Mouse (Mus musculus) lung, embryonic 16.5 days (tissue): ENCODE results near the gene Tmprss13. TPM values are rescaled to one million over a fixed set of nuclear protein-coding genes. Genes with fewer than 3 reads are reported as not detected.

Source experiments
- ATAC-seq: fragments of 200-750 bp; cut with Nextera tagmentation; 2 replicates; pipeline ENCODE4 v1.8.0; 2017; ENCODE audit warnings: low read depth, mild to moderate bottlenecking, moderate library complexity
- H3K27ac ChIP-seq: fragments of 300-500 bp; sonication (generic); 2 replicates; pipeline ENCODE4 v1.5.1; 2014; ENCODE audit warnings: mild to moderate bottlenecking, control low read depth, low read length
- H3K27me3 ChIP-seq: fragments of 300-500 bp; sonication (generic); 2 replicates; pipeline ENCODE4 v1.6.1; 2014; ENCODE audit warnings: low read depth, low read length, mixed read lengths; ENCODE audit not compliant: control insufficient read depth, insufficient read depth
- H3K36me3 ChIP-seq: fragments of 300-500 bp; sonication (generic); 2 replicates; pipeline ENCODE4 v1.6.1; 2014; ENCODE audit warnings: low read length; ENCODE audit not compliant: control insufficient read depth, insufficient read depth
- H3K4me1 ChIP-seq: fragments of 300-500 bp; sonication (generic); replicated peaks from 2 replicates; pipeline ENCODE4 v1.6.1; 2014; ENCODE audit warnings: low read length, mixed read lengths; ENCODE audit not compliant: control insufficient read depth, insufficient read depth
- H3K4me2 ChIP-seq: fragments of 300-500 bp; sonication (generic); 2 replicates; pipeline ENCODE4 v1.6.1; 2014; ENCODE audit warnings: low read depth, low read length, control low read depth
- H3K4me3 ChIP-seq: fragments of 300-500 bp; sonication (generic); 2 replicates; pipeline ENCODE4 v1.5.1; 2014; ENCODE audit warnings: mild to moderate bottlenecking, low read length, control low read depth
- H3K9ac ChIP-seq: fragments of 300-500 bp; sonication (generic); 2 replicates; pipeline ENCODE4 v1.6.1; 2014; ENCODE audit warnings: low read length, control low read depth
- H3K9me3 ChIP-seq: fragments of 300-500 bp; sonication (generic); 2 replicates; pipeline ENCODE4 v1.6.1; 2016; ENCODE audit warnings: low read length; ENCODE audit not compliant: control insufficient read depth
- WGBS: fragments of 180-500 bp; shearing (Covaris S2); extraction: QIAGEN DNeasy Blood & Tissue Kit; methylation state at CpG from one replicate; pipeline ENCODE4 v1.1.7; 2014; 5-methylcytosine and 5-hydroxymethylcytosine counted together
- polyA plus RNA-seq: library from polyadenylated mRNA; unstranded; fragments of >200 nt; fragmentation: Nextera tagmentation; extraction: Ambion mirVana; gene quantifications from 2 replicates; pipeline ENCODE4 v1.2.1, GENCODE M21; 2015

Gene Tmprss13
- polyA plus RNA-seq, 1 experiment from 2014 or later, result 0.36 TPM

DNA sequence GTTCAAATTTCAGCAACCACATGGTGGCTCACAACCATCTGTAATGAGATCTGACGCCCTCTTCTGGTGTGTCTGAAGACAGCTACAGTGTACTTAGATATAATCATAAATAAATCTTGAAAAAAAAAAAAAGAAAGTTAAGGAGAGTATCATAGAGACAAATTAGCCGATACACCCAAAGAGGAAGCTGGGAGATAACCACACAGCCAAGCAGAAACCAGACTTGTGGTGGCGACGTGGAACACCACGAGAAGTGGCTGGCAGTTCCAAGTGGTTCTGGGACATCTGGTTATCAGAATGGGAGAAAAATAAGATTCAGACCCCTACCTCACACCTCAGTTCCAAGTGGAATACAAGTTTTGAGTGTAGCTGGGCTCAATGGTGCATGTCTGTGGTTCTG lies 67.8 kb downstream of the Tmprss13 start:
- no peaks in the 10 kb centered on the region for H3K9me3 ChIP-seq
- H3K9ac ChIP-seq, result no peak overlapping the region
- no peak overlapping the region for H3K4me2 ChIP-seq
- no peaks in the 10 kb centered on the region for H3K27me3 ChIP-seq
- H3K4me1 ChIP-seq, result no peaks in the 10 kb centered on the region
- H3K4me3 ChIP-seq, result no peak overlapping the region
- no peak overlapping the region for H3K27ac ChIP-seq
- ATAC-seq, result no peak
- 76% methylated on average over 5 of the region's 5 CpGs for WGBS
- H3K36me3 ChIP-seq, result no peaks in the 10 kb centered on the region

GRCm38 (mm10) chr9:45388385-45388994 lies 69.6 kb downstream of the Tmprss13 start:
- no peak overlapping the region for H3K27ac ChIP-seq
- no peaks in the 10 kb centered on the region for H3K27me3 ChIP-seq
- H3K4me2 ChIP-seq, result no peak overlapping the region
- no peaks in the 10 kb centered on the region for H3K9me3 ChIP-seq
- no peaks in the 10 kb centered on the region for H3K36me3 ChIP-seq
- no peak overlapping the region for H3K9ac ChIP-seq
- H3K4me1 ChIP-seq, result no peaks in the 10 kb centered on the region
- 28% methylated on average over 12 of the region's 12 CpGs for WGBS
- ATAC-seq, result peak; percentile 43; the same call in 1 of the 2 replicates
- H3K4me3 ChIP-seq, result no peak overlapping the region

DNA sequence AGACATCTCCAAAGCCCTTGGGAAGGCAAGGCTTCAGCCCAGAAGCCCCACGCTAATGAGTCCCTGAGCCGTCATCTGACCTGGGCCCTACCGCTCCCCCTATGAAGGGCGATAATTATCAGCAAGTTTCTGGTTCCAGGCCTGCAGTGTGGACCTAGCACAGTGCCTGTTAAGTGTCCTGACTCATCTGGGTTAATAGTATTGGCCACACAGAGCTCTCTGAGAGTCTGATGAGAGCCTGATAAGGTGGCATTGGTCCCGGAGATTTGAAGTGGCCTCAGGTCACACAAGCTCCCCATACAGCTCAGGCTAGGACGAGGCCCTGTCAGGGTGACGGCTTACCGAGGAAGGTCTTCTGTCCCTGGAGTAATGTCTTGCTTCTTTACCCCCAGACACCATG lies 70.7 kb downstream of the Tmprss13 start:
- WGBS, result 71% methylated on average over 8 of the region's 8 CpGs

GRCm38 (mm10) chr9:45391299-45391698 lies 72.4 kb downstream of the Tmprss13 start:
- Histone ChIP-seq H3K4me3 (no peak overlapping the region), H3K4me2 (no peak overlapping the region), H3K27ac (no peak overlapping the region), H3K4me1 (no peaks in the 10 kb centered on the region), H3K27me3 (no peaks in the 10 kb centered on the region), H3K9ac (no peak overlapping the region), H3K36me3 (no peaks in the 10 kb centered on the region), H3K9me3 (no peaks in the 10 kb centered on the region)
- WGBS, result 63% methylated on average over 7 of the region's 7 CpGs
- ATAC-seq, result no peak

More for the DNA sequence above, 70.7 kb downstream of the Tmprss13 start:
- H3K4me1 ChIP-seq, result no peaks in the 10 kb centered on the region
- H3K4me2 ChIP-seq, result no peak overlapping the region
- H3K9me3 ChIP-seq, result no peaks in the 10 kb centered on the region
- H3K27me3 ChIP-seq, result no peaks in the 10 kb centered on the region
- H3K36me3 ChIP-seq, result no peaks in the 10 kb centered on the region
- no peak overlapping the region for H3K9ac ChIP-seq
- H3K27ac ChIP-seq, result no peak overlapping the region
- no peak for ATAC-seq
- no peak overlapping the region for H3K4me3 ChIP-seq

GRCm38 (mm10) chr9:45395218-45395617 lies 76.3 kb downstream of the Tmprss13 start:
- ATAC-seq, result no peak

GRCm38 (mm10) chr9:45395796-45396195 lies 76.9 kb downstream of the Tmprss13 start:
- Histone ChIP-seq H3K9ac (no peak overlapping the region), H3K27ac (no peak overlapping the region), H3K36me3 (no peaks in the 10 kb centered on the region), H3K4me2 (no peak overlapping the region), H3K4me3 (no peak overlapping the region), H3K4me1 (no peaks in the 10 kb centered on the region), H3K9me3 (no peaks in the 10 kb centered on the region), H3K27me3 (no peaks in the 10 kb centered on the region)
- no peak for ATAC-seq
- 21% methylated on average over 3 of the region's 3 CpGs for WGBS

More at GRCm38 (mm10) chr9:45395218-45395617, 76.3 kb downstream of the Tmprss13 start:
- H3K27me3 ChIP-seq, result no peaks in the 10 kb centered on the region
- no peak overlapping the region for H3K27ac ChIP-seq
- no peaks in the 10 kb centered on the region for H3K9me3 ChIP-seq
- H3K4me3 ChIP-seq, result no peak overlapping the region
- H3K36me3 ChIP-seq, result no peaks in the 10 kb centered on the region
- no peak overlapping the region for H3K9ac ChIP-seq
- WGBS, result 82% methylated on average over 6 of the region's 6 CpGs
- H3K4me1 ChIP-seq, result no peaks in the 10 kb centered on the region
- H3K4me2 ChIP-seq, result no peak overlapping the region

Other genes with a start within 250 kb of the Tmprss13 start
- gene Jaml, start 239.9 kb upstream of the Tmprss13 start, polyA plus RNA-seq, result 0.45 and 0.60 TPM in 2 replicates
- 2.7 and 3.0 TPM in 2 replicates for gene Scn2b, start 201.3 kb upstream of the Tmprss13 start, polyA plus RNA-seq
- 0.89 and 1.2 TPM in 2 replicates for gene Scn4b, start 180.7 kb upstream of the Tmprss13 start, polyA plus RNA-seq
- 0.13 and 0.14 TPM in 2 replicates for gene BC049352, start 137.1 kb upstream of the Tmprss13 start, polyA plus RNA-seq
- 2.5 and 2.8 TPM in 2 replicates for gene Tmprss4, start 115.0 kb upstream of the Tmprss13 start, polyA plus RNA-seq
- gene Il10ra, start 50.0 kb upstream of the Tmprss13 start, polyA plus RNA-seq, result 1.1 and 1.2 TPM in 2 replicates
- 32.7 and 36.5 TPM in 2 replicates for gene Fxyd6, start 51.1 kb downstream of the Tmprss13 start, polyA plus RNA-seq
- 2.3 and 2.5 TPM in 2 replicates for gene Fxyd2, start 80.6 kb downstream of the Tmprss13 start, polyA plus RNA-seq
- gene Dscaml1, start 107.5 kb downstream of the Tmprss13 start, polyA plus RNA-seq, result 0.18 and 0.24 TPM in 2 replicates